Mouse (Mus musculus): ENCODE measurements around the gene Ankrd54. TPM values are rescaled to one million over a fixed set of nuclear protein-coding genes. Genes with fewer than 3 reads are reported as not detected.

Ankrd54 gene
- 53.5 and 57.5 TPM in 2 replicates for total RNA-seq (2014; rRNA removed)
- 44.5 and 45.5 TPM in 2 replicates for polyA plus RNA-seq (2015; fragmentation: Nextera tagmentation; extraction: Ambion mirVana)

DNA sequence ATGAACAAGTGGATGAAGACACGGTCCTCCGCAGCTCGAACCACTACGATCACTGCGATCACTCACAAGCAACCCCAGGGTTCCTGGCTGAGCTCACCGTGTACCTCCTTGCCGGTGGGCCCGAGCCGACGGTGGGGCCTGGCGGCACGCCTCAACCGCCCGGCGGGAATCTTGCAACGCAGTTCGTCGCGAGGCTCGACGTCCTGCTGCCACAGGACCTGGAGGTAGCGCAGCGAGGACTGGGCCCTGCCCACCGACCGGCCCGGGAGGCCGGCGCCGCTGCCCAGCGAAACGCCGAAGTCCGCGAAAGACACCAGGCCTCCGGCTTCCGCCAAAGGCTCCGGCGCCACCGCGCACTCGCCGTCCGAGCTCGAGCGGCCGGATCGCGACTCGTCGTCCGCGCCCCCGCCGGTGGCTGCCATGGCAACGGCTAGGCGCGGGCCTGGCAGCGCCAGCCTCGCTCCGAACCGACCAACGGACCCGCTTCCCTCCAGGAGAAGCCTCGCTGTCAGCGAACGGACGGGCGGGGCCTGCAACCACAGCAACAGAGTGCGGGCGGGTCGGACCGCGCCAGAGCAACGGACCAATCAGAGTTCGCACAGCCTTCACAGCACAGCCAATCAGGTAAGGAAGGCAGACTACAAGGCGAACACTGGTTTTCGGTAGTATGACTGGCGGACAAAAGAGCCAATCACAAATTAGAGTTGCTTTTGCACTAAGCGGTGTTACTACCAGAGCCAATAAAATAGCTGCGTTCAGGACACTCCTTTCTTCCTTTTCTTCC lies at the start of gene Ankrd54:
Ankrd54 (minus strand) TSS at position 518 of the 784 bp plus-strand sequence.
- no peak for TF ChIP-seq CTCF (IDR thresholded peaks at IDR 0.05)
- WGBS, result under 1% methylated on average over 68 of the region's 80 CpGs

DNA sequence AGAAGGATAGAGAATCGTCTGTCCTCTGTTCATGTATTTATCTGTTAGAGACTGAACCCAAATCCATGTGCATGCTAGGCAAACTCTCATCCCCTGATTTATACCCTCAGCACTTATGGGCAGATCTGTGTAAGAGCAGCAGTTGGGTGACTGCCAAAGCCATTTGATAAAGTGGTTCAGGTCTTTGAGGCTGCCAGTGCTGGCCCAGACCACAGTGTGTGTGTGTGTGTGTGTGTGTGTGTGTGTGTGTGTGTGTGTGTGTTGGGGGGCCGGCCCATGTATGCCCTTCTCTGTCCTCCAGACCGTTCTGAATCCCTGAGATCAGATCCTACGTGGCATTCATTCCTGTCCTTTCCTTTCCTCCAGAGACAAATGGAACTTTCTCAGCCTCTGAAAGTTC lies 49.1 kb upstream of the Ankrd54 start:
- no peak for ATAC-seq (ENCODE audit: low FRiP score)
- TF ChIP-seq CTCF (IDR thresholded peaks at IDR 0.05), result no peak
- Histone ChIP-seq H3K4me2 (ENCODE audit: low read depth, low read length, poor library complexity, severe bottlenecking) (no peak overlapping the region), H3K27me3 (ENCODE audit: insufficient read depth, low read length) (no peaks in the 10 kb centered on the region), H3K27ac (ENCODE audit: low read depth, low read length) (no peak overlapping the region), H3K9me3 (ENCODE audit: low read length) (no peaks in the 10 kb centered on the region), H3K4me3 (ENCODE audit: low read depth, low read length) (no peak overlapping the region), H3K36me3 (ENCODE audit: insufficient read depth, low read length) (peaks cover 21% of the 10 kb centered on the region), H3K4me1 (ENCODE audit: insufficient read depth, low read length) (peaks cover 10% of the 10 kb centered on the region; the same call in 1 of the 2 replicates), H3K9ac (replicated peaks; ENCODE audit: low read length, poor library complexity, severe bottlenecking) (no peak overlapping the region)
- DNase-seq (ENCODE audit: low spot score), result no peak
- WGBS, result 72% methylated on average over 4 of the region's 4 CpGs

More for the DNA sequence above, at the start of gene Ankrd54:
- Histone ChIP-seq H3K9ac (replicated peaks; ENCODE audit: low read length, poor library complexity, severe bottlenecking) (peak within 1 kb of the TSS; percentile 86), H3K27ac (ENCODE audit: low read depth, low read length) (peak within 1 kb of the TSS; percentile 73), H3K27me3 (ENCODE audit: insufficient read depth, low read length) (no peaks in the 10 kb centered on the region), H3K9me3 (ENCODE audit: low read length) (no peaks in the 10 kb centered on the region), H3K36me3 (ENCODE audit: insufficient read depth, low read length) (peaks cover 25% of the 10 kb centered on the region), H3K4me3 (ENCODE audit: low read depth, low read length) (peak within 1 kb of the TSS; percentile 93), H3K4me2 (ENCODE audit: low read depth, low read length, poor library complexity, severe bottlenecking) (peak within 1 kb of the TSS; percentile 66), H3K4me1 (ENCODE audit: insufficient read depth, low read length) (no peaks in the 10 kb centered on the region)
- DNase-seq (ENCODE audit: low spot score) (peak; percentile 100), ATAC-seq (ENCODE audit: low FRiP score) (peak; percentile 99)

DNA sequence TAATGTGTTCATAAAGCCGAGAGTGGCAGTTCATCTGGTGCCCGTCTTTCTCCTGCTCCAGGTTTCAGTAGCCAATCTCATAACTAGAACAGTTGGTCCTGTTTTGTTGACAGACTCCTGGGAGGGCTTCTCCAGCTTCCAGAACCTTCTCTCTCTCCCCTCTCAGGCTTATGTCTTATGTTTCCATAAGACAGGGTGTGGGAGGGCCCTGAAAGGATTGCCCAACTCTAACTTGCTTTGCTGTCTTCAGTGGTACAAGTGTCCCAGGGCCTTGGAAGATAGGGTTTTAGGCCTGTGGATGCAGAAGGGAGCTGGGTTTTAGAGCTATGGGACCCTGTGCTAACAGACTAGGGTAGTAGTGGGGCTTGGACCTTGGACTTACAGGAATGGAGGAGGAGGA lies 47.8 kb upstream of the Ankrd54 start:
- ATAC-seq (ENCODE audit: low FRiP score) (no peak), DNase-seq (ENCODE audit: low spot score) (no peak)
- TF ChIP-seq CTCF (IDR thresholded peaks at IDR 0.05), result no peak
- H3K27me3 ChIP-seq (ENCODE audit: insufficient read depth, low read length), result 0 out of 2 replicates have a peak, but pooled peaks cover 3% of the 10 kb centered on the region
- no peaks in the 10 kb centered on the region for H3K9me3 ChIP-seq (ENCODE audit: low read length)
- 51% methylated on average over 2 of the region's 2 CpGs for WGBS
- peak overlapping the region; percentile 93 for H3K4me2 ChIP-seq (ENCODE audit: low read depth, low read length, poor library complexity, severe bottlenecking)
- peaks cover 10% of the 10 kb centered on the region; the same call in 1 of the 2 replicates for H3K4me1 ChIP-seq (ENCODE audit: insufficient read depth, low read length)
- peak overlapping the region; percentile 93 for H3K9ac ChIP-seq (replicated peaks; ENCODE audit: low read length, poor library complexity, severe bottlenecking)
- H3K27ac ChIP-seq (ENCODE audit: low read depth, low read length), result no peak overlapping the region
- peak overlapping the region; percentile 87 for H3K4me3 ChIP-seq (ENCODE audit: low read depth, low read length)
- peaks cover 16% of the 10 kb centered on the region for H3K36me3 ChIP-seq (ENCODE audit: insufficient read depth, low read length)

- no peak for ATAC-seq (ENCODE audit: low FRiP score)
- DNase-seq (ENCODE audit: low spot score), result no peak
- TF ChIP-seq CTCF (IDR thresholded peaks at IDR 0.05), result no peak
- Histone ChIP-seq H3K9ac (replicated peaks; ENCODE audit: low read length, poor library complexity, severe bottlenecking) (peak overlapping the region; percentile 93), H3K4me2 (ENCODE audit: low read depth, low read length, poor library complexity, severe bottlenecking) (peak overlapping the region; percentile 93), H3K4me1 (ENCODE audit: insufficient read depth, low read length) (peaks cover 10% of the 10 kb centered on the region; the same call in 1 of the 2 replicates), H3K27ac (ENCODE audit: low read depth, low read length) (peak overlapping the region; percentile 82; the same call in 1 of the 2 replicates), H3K4me3 (ENCODE audit: low read depth, low read length) (peak overlapping the region; percentile 87), H3K36me3 (ENCODE audit: insufficient read depth, low read length) (peaks cover 11% of the 10 kb centered on the region), H3K9me3 (ENCODE audit: low read length) (no peaks in the 10 kb centered on the region), H3K27me3 (ENCODE audit: insufficient read depth, low read length) (0 out of 2 replicates have a peak, but pooled peaks cover 3% of the 10 kb centered on the region)
- WGBS, result 14% methylated on average over 9 of the region's 9 CpGs
These were observed 47.3 kb upstream of the Ankrd54 start for GRCm38 (mm10) chr15:79110031-79110430.

DNA sequence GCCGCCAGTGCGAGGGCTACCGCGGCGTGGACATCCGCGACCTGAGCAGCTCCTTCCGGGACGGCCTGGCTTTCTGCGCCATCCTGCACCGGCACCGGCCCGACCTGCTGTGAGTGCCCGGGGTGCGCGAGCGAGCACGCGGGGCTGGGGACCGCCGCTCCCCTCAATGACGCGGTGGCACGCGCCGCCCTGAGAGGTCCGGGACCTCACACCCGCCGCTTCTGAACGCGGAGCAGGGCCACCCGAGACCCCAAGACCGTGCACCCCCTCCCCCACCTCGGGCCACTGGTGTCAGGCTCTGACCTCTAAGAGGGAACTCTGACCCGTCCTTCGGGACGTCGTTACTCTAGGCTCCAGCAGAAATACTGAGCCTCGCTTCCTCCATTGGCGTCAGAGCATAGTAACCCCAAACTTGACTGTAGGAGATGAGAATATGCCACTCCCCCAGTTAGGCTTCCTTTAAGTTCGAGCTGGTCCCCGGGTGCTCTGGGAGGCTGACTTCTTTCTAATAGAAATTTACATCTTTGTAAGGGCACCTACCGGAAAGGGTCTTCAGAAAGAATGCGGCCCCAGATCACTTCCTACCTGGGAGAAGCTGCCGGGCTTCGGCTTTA lies 46.7 kb upstream of the Ankrd54 start:
- H3K27ac ChIP-seq (ENCODE audit: low read depth, low read length), result peak overlapping the region; percentile 82
- 0 out of 2 replicates have a peak, but pooled peaks cover 6% of the 10 kb centered on the region for H3K36me3 ChIP-seq (ENCODE audit: insufficient read depth, low read length)
- H3K4me3 ChIP-seq (ENCODE audit: low read depth, low read length), result peak overlapping the region; percentile 87
- no peak for TF ChIP-seq CTCF (IDR thresholded peaks at IDR 0.05)
- peak overlapping the region; percentile 93 for H3K4me2 ChIP-seq (ENCODE audit: low read depth, low read length, poor library complexity, severe bottlenecking)
- H3K9ac ChIP-seq (replicated peaks; ENCODE audit: low read length, poor library complexity, severe bottlenecking), result peak overlapping the region; percentile 93
- H3K9me3 ChIP-seq (ENCODE audit: low read length), result no peaks in the 10 kb centered on the region
- ATAC-seq (ENCODE audit: low FRiP score), result peak; percentile 63
- no peak for DNase-seq (ENCODE audit: low spot score)
- peaks cover 10% of the 10 kb centered on the region; the same call in 1 of the 2 replicates for H3K4me1 ChIP-seq (ENCODE audit: insufficient read depth, low read length)
- whole genome bisulfite sequencing, result 2% methylated on average over 44 of the region's 46 CpGs
- 0 out of 2 replicates have a peak, but pooled peaks cover 3% of the 10 kb centered on the region for H3K27me3 ChIP-seq (ENCODE audit: insufficient read depth, low read length)

Data from midbrain, postnatal 0 days (tissue).